Mouse (Mus musculus): ENCODE measurements around the gene Kdelr2.

DNA sequence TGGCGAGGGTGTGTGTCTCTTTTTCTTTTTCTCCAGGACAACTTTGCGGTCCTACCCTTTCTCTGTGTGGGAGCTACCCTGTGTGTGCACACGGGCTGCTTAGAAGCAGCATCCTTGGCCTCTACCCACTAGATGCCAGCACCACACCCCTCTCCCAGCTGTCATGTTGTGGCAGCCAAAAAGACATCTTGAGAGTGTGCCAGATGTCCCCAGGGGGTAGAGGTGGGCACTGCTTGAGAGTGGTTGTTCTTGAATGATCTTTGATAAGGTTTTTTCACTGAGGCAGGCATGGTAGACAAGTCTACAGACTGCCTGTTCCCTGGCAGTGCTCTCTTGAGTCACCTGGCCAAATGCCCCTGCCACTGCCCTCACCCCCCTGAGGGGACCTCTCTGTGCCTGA is 35.7 kb upstream of the Kdelr2 start:
- TF ChIP-seq NELFE (IDR thresholded peaks at IDR 0.05; ENCODE audit: low read depth, low read length) (no peak), MEF2A (IDR thresholded peaks at IDR 0.05; ENCODE audit: extremely low read depth, insufficient replicate concordance, low read depth, low read length, poor library complexity, severe bottlenecking) (no peak), TAL1 (IDR thresholded peaks at IDR 0.05; ENCODE audit: low read length) (no peak)

All from MEL (cell line).